Mouse (Mus musculus) retina, postnatal 7 days (tissue): ENCODE results near the gene Prkcg.

Experiments
- DNase-seq: peaks from one replicate; pipeline ENCODE4 v3.0.0-alpha.2; 2012; ENCODE audit warnings: low read depth, low spot score

Prkcg gene

GRCm38 (mm10) chr7:3365547-3366279 is 76.7 kb downstream of the Prkcg start:
- DNase-seq = no peak

GRCm38 (mm10) chr7:3366705-3367516 is 77.9 kb downstream of the Prkcg start:
- DNase-seq = no peak

GRCm38 (mm10) chr7:3367569-3367968 is 78.6 kb downstream of the Prkcg start:
- no peak for DNase-seq

GRCm38 (mm10) chr7:3368311-3368710 is 79.3 kb downstream of the Prkcg start:
- DNase-seq = no peak

GRCm38 (mm10) chr7:3369189-3369588 is 80.2 kb downstream of the Prkcg start:
- DNase-seq = no peak

- no peak for DNase-seq
Measured at GRCm38 (mm10) chr7:3370407-3370806, 81.4 kb downstream of the Prkcg start.

- DNase-seq = no peak
Measured at GRCm38 (mm10) chr7:3372376-3372775, 83.4 kb downstream of the Prkcg start.

- no peak for DNase-seq
Measured at GRCm38 (mm10) chr7:3373754-3374153, 84.8 kb downstream of the Prkcg start.

- DNase-seq = no peak
Measured at GRCm38 (mm10) chr7:3376831-3377230, 87.9 kb downstream of the Prkcg start.
